Mouse (Mus musculus) hindbrain, embryonic 12.5 days (tissue): ENCODE results near the gene Dab1. TPM values are rescaled to one million over a fixed set of nuclear protein-coding genes. Genes with fewer than 3 reads are reported as not detected.
A peak's percentile ranks its signal among the peaks of the same experiment; 100 is the strongest.

Experiments
- ATAC-seq: fragments of 200-750 bp; cut with Nextera tagmentation; 2 replicates; pipeline ENCODE4 v1.8.0; 2017; ENCODE audit warnings: moderate TSS enrichment; ENCODE audit not compliant: low FRiP score
- H3K27ac ChIP-seq: fragments of 300-500 bp; sonication (generic); 2 replicates; pipeline ENCODE4 v1.5.1; 2016; ENCODE audit warnings: mild to moderate bottlenecking
- H3K27me3 ChIP-seq: fragments of 300-500 bp; sonication (generic); 2 replicates; pipeline ENCODE4 v1.6.1; 2016; ENCODE audit warnings: mild to moderate bottlenecking
- H3K36me3 ChIP-seq: fragments of 300-500 bp; sonication (generic); 2 replicates; pipeline ENCODE4 v1.6.1; 2016; ENCODE audit warnings: mild to moderate bottlenecking
- H3K4me1 ChIP-seq: fragments of 300-500 bp; sonication (generic); 2 replicates; pipeline ENCODE4 v1.6.1; 2016
- H3K4me2 ChIP-seq: fragments of 300-500 bp; sonication (generic); replicated peaks from 2 replicates; pipeline ENCODE4 v1.6.1; 2016; ENCODE audit warnings: mild to moderate bottlenecking
- H3K4me3 ChIP-seq: fragments of 300-500 bp; sonication (generic); 2 replicates; pipeline ENCODE4 v1.5.1; 2016; ENCODE audit warnings: mild to moderate bottlenecking
- H3K9ac ChIP-seq: fragments of 300-500 bp; sonication (generic); 2 replicates; pipeline ENCODE4 v1.6.1; 2016; ENCODE audit warnings: mild to moderate bottlenecking, moderate library complexity
- H3K9me3 ChIP-seq: fragments of 300-500 bp; sonication (generic); replicated peaks from 2 replicates; pipeline ENCODE4 v1.6.1; 2016; ENCODE audit warnings: mild to moderate bottlenecking
- WGBS: fragments of 180-500 bp; shearing (Covaris S2); methylation state at CpG from one replicate; pipeline ENCODE4 v1.1.7; 2016; 5-methylcytosine and 5-hydroxymethylcytosine counted together
- polyA plus RNA-seq: library from polyadenylated mRNA; unstranded; fragments of >200 nt; fragmentation: Nextera tagmentation; extraction: Ambion mirVana; gene quantifications from 2 replicates; pipeline ENCODE4 v1.2.1, GENCODE M21; 2016

The Dab1 gene
- polyA plus RNA-seq, 1 experiment from 2014 or later, result 77.0 TPM

GRCm38 (mm10) chr4:104637016-104637415 lies 1017.9 kb downstream of the Dab1 start:
- H3K4me3 ChIP-seq, result no peak overlapping the region
- no peak overlapping the region for H3K4me2 ChIP-seq
- 73% methylated on average over 4 of the region's 4 CpGs for WGBS
- H3K9me3 ChIP-seq, result no peaks in the 10 kb centered on the region
- H3K27ac ChIP-seq, result no peak overlapping the region
- H3K36me3 ChIP-seq, result no peaks in the 10 kb centered on the region
- H3K9ac ChIP-seq, result no peak overlapping the region
- H3K27me3 ChIP-seq, result no peaks in the 10 kb centered on the region
- no peak for ATAC-seq
- H3K4me1 ChIP-seq, result peaks cover 6% of the 10 kb centered on the region; the same call in 1 of the 2 replicates

GRCm38 (mm10) chr4:104640617-104641016 lies 1021.5 kb downstream of the Dab1 start:
- no peak overlapping the region; the same call in 1 of the 2 replicates for H3K27ac ChIP-seq
- no peaks in the 10 kb centered on the region for H3K27me3 ChIP-seq
- no peak overlapping the region for H3K4me2 ChIP-seq
- no peaks in the 10 kb centered on the region for H3K9me3 ChIP-seq
- ATAC-seq, result peak; percentile 72; the same call in 1 of the 2 replicates
- peaks cover 6% of the 10 kb centered on the region; the same call in 1 of the 2 replicates for H3K4me1 ChIP-seq
- H3K36me3 ChIP-seq, result no peaks in the 10 kb centered on the region
- H3K4me3 ChIP-seq, result no peak overlapping the region
- WGBS, result 47% methylated on average over 5 of the region's 5 CpGs
- H3K9ac ChIP-seq, result no peak overlapping the region

DNA sequence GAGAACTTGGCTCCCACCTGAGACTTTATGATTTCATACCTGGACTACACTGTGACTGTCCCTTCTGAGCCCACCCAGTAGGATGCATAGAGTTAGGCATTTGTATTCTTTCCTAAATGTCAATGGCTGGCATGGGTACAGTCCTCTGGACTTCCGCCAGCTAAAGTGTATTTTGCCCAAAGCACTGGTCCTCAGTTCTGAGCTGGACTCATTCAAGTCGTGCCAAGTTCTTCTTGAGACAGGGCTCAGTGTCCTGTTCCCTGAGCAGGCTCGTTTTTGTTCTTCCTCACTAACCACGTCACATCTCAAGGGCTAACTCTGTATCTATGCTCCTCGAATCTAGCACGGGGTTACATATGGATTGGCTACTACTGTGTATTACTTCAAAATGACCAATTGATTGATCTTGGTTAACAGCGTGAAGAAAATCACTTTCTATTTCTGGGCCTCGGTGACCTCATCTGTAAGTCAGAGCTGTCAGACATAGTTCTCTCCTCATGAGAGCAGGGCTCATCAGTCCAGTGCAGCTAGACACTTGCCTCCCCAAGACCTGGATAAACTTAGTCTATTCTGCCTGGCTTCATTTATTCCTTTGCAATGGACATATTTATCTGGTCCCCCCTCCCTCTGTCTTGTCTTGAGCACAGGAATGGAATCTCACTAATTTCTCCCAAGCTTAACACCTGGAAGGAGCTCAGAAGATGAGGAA lies 1023.8 kb downstream of the Dab1 start:
- no peaks in the 10 kb centered on the region for H3K36me3 ChIP-seq
- no peak overlapping the region for H3K4me2 ChIP-seq
- ATAC-seq, result no peak
- H3K27me3 ChIP-seq, result no peaks in the 10 kb centered on the region
- WGBS, result 89% methylated on average over 8 of the region's 8 CpGs
- no peaks in the 10 kb centered on the region for H3K9me3 ChIP-seq
- no peak overlapping the region for H3K27ac ChIP-seq
- no peak overlapping the region for H3K4me3 ChIP-seq
- H3K4me1 ChIP-seq, result peaks cover 6% of the 10 kb centered on the region; the same call in 1 of the 2 replicates
- no peak overlapping the region for H3K9ac ChIP-seq

DNA sequence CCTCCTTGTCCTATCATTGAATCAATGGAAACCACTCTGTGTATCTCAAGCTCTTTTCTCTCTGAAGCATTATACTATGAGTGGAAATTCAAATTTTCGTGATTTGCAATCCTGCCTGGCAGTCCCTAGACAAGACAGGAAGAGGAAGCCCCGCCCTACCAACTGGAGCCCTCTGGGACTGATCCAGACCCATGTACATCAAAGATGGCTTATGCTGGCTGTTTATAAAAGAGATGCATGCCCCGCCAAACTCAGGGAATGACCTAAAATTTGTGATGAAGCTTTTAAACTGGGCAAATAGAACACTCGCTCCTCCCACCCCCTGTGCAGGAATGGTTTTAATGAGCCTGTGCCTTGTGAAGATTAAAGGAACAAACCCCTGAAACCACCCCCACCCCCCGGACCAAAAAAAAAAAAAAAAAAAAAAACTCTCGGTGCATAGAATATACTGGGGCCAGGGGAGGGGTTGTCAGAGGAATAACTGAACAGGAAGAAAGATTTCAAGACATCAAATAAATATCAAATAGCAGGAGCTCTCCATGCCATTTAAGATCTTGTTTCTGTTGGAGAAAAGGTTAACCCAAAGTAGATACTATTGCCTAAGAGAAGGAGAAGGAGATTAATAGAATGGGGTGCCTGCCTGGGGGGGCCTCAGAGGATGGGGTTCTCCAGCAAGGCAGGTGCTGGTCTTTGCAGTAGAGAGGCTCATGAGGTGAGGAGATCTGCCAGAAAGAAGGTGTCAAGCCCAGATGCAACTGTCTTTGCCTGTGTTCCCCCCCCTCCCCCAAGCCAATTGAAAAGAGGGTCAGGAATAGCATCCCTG lies 1024.6 kb downstream of the Dab1 start:
- no peaks in the 10 kb centered on the region for H3K9me3 ChIP-seq
- ATAC-seq, result no peak
- H3K9ac ChIP-seq, result no peak overlapping the region
- H3K27ac ChIP-seq, result no peak overlapping the region
- H3K27me3 ChIP-seq, result no peaks in the 10 kb centered on the region
- H3K4me1 ChIP-seq, result peaks cover 6% of the 10 kb centered on the region; the same call in 1 of the 2 replicates
- H3K4me3 ChIP-seq, result no peak overlapping the region
- H3K4me2 ChIP-seq, result no peak overlapping the region
- WGBS, result 60% methylated on average over 6 of the region's 6 CpGs
- H3K36me3 ChIP-seq, result no peaks in the 10 kb centered on the region

GRCm38 (mm10) chr4:104644357-104644630 lies 1025.1 kb downstream of the Dab1 start:
- Histone ChIP-seq H3K27me3 (no peaks in the 10 kb centered on the region), H3K4me1 (peaks cover 6% of the 10 kb centered on the region; the same call in 1 of the 2 replicates), H3K9ac (no peak overlapping the region), H3K4me3 (no peak overlapping the region), H3K27ac (no peak overlapping the region), H3K4me2 (no peak overlapping the region), H3K9me3 (no peaks in the 10 kb centered on the region), H3K36me3 (no peaks in the 10 kb centered on the region)
- ATAC-seq, result no peak
- WGBS, result 72% methylated on average over 3 of the region's 3 CpGs

DNA sequence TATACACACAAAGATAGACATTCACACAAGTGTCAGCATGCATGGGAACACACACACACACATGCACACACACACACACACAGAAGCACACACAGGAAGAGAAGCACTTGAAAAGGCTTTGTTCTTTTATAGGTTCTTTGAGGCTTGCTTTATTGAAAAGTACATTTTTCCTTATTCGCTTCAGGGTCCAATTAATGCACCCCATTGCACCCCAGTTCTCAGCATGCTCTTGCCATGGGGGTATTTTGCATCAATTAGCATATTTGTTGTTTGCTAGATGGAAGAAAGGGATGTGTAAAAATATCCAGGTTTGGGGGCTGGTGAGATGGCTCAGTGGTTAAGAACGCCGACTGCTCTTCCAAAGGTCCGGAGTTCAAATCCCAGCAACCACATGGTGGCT lies 1025.7 kb downstream of the Dab1 start:
- no peaks in the 10 kb centered on the region for H3K27me3 ChIP-seq
- H3K9me3 ChIP-seq, result no peaks in the 10 kb centered on the region
- H3K36me3 ChIP-seq, result no peaks in the 10 kb centered on the region
- H3K9ac ChIP-seq, result no peak overlapping the region
- no peak overlapping the region for H3K4me3 ChIP-seq
- H3K4me1 ChIP-seq, result peaks cover 6% of the 10 kb centered on the region; the same call in 1 of the 2 replicates
- 96% methylated on average over 4 of the region's 4 CpGs for whole genome bisulfite sequencing
- no peak overlapping the region for H3K27ac ChIP-seq
- H3K4me2 ChIP-seq, result no peak overlapping the region
- no peak for ATAC-seq

DNA sequence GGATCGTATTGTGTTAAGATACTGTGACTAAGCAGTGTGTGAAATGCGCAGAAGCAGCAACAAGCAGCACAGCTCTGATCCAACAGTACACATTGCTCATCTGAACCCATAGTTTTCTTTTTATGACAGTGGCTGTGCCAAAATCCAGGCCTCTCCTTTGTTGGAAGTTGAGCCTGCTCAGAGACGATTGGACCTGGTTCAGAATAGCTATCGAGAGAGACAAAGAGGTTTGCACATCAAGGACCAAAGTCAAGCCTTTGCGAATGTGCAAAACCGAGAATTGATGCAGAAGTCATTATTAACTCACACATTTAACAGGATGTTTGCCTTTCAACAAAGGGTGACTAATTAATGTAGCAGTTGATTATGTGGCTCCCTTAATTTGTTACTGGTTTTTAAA lies 1032.6 kb downstream of the Dab1 start:
- Histone ChIP-seq H3K27ac (no peak overlapping the region), H3K9ac (no peak overlapping the region), H3K27me3 (no peaks in the 10 kb centered on the region), H3K4me1 (0 out of 2 replicates have a peak, but pooled peaks cover under 1% of the 10 kb centered on the region), H3K4me2 (no peak overlapping the region), H3K4me3 (no peak overlapping the region), H3K36me3 (no peaks in the 10 kb centered on the region), H3K9me3 (no peaks in the 10 kb centered on the region)
- 78% methylated on average over 6 of the region's 6 CpGs for WGBS
- no peak for ATAC-seq

DNA sequence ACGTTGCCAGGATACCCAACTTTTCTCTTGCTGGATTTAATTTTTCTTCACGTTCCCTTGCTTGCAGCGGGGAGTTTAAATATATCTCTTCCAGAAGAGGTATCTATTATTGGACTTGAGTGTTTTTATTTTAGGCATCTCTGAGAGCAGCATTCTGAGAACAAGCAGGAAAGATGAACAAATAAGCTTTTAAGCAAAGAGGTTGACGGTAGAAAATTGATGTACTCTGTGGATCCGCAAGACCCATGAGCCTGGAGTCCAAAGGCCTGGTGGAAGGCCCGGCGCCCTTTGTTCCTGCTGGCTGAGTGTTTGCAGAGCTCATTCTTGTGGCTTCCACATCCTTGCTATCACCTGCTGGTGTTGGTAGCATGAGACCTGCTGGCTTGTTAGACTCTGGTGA lies 1037.6 kb downstream of the Dab1 start:
- no peaks in the 10 kb centered on the region for H3K36me3 ChIP-seq
- H3K27ac ChIP-seq, result no peak overlapping the region
- H3K27me3 ChIP-seq, result no peaks in the 10 kb centered on the region
- no peak for ATAC-seq
- H3K4me2 ChIP-seq, result no peak overlapping the region
- WGBS, result 88% methylated on average over 7 of the region's 7 CpGs
- H3K9me3 ChIP-seq, result no peaks in the 10 kb centered on the region
- H3K4me3 ChIP-seq, result no peak overlapping the region
- no peak overlapping the region for H3K9ac ChIP-seq
- H3K4me1 ChIP-seq, result 0 out of 2 replicates have a peak, but pooled peaks cover 2% of the 10 kb centered on the region

DNA sequence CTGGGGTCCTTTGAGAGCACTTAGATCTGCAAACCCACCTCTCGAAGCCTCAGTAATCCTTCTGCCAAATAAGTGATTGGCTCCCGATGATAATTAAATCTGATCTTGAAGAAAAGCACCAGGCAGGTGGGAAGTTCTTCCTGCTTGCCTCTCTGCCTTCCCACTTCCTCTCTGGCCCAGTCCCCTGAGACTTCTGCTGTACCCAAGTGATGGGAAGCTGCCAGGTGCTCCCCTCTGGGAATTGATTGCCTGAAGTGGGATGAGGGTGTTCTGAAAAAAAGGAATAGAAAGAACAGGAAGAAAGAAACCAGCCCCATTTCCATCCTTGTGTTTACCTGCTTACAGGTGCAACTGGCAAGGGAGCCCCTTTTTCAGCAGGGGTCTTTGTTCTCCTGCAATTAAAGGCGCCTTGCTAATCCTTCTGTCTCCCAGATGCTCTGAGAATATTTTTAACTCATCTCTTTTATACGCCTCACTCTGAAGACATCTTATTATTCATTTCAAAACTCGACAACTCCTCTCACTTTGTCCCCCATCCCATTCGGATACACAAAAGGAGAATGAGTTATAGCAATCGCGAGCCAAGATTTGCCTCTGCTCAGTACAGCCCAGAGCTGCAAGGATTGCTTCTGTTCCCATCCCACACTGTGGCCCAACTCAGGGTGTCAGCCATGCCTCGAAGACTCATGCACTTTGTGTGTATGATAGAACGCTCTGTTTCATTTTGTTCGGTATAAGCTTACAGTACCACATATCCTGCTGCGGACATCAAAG lies 1043.9 kb downstream of the Dab1 start:
- Histone ChIP-seq H3K4me3 (no peak overlapping the region), H3K27ac (no peak overlapping the region), H3K4me2 (no peak overlapping the region), H3K36me3 (no peaks in the 10 kb centered on the region), H3K4me1 (no peaks in the 10 kb centered on the region), H3K27me3 (no peaks in the 10 kb centered on the region), H3K9ac (no peak overlapping the region), H3K9me3 (no peaks in the 10 kb centered on the region)
- no peak for ATAC-seq
- 82% methylated on average over 12 of the region's 12 CpGs for WGBS

DNA sequence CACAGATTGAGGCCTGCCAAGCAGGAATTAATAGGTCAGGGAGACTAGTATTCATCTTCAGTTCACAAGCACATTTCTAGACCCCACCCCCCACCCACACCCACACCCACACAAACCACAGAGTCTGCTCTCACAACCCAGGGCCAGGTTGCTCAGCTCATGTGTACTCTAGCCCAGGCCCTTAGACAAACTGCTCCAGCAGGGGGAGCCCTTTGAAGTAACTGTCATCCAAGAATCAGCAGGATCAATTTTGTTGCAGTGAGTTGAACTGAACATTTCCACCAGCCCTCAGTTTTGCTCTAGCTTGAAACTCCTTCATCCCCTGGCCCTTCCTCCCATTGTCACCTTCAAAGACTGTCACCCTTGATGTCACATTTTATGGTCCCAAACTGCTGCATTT lies 1046.4 kb downstream of the Dab1 start:
- no peaks in the 10 kb centered on the region for H3K4me1 ChIP-seq
- no peaks in the 10 kb centered on the region for H3K9me3 ChIP-seq
- H3K27me3 ChIP-seq, result no peaks in the 10 kb centered on the region
- H3K27ac ChIP-seq, result no peak overlapping the region
- no peak overlapping the region for H3K4me2 ChIP-seq
- H3K36me3 ChIP-seq, result no peaks in the 10 kb centered on the region
- H3K4me3 ChIP-seq, result no peak overlapping the region
- ATAC-seq, result no peak
- H3K9ac ChIP-seq, result no peak overlapping the region

GRCm38 (mm10) chr4:104666831-104667551 lies 1047.8 kb downstream of the Dab1 start:
- Histone ChIP-seq H3K36me3 (no peaks in the 10 kb centered on the region), H3K9me3 (no peaks in the 10 kb centered on the region), H3K4me2 (no peak overlapping the region), H3K27me3 (no peaks in the 10 kb centered on the region), H3K4me1 (no peaks in the 10 kb centered on the region), H3K4me3 (no peak overlapping the region), H3K27ac (no peak overlapping the region), H3K9ac (no peak overlapping the region)
- WGBS, result 73% methylated on average over 10 of the region's 10 CpGs
- ATAC-seq, result peak; percentile 67

DNA sequence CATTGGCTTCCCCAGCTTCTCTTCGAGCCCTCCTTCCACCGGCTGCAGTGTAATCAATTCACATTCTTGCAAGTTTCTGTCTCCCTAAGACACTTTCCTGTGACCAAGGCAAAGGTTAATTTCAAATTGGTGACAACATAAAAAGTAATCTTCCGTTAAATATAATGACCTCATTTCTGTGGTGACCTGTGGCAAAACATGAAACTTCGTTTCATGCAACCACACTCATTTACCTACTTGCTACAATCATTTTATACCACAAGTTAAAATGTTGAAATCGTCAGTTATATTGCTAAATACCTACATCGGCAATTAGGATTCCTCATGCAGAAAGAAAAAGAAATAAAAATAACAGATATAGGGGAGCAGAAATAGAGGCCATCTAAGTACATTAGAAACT lies 1048.9 kb downstream of the Dab1 start:
- Histone ChIP-seq H3K36me3 (no peaks in the 10 kb centered on the region), H3K4me3 (no peak overlapping the region), H3K9me3 (no peaks in the 10 kb centered on the region), H3K4me1 (no peaks in the 10 kb centered on the region), H3K4me2 (no peak overlapping the region), H3K9ac (no peak overlapping the region), H3K27ac (no peak overlapping the region), H3K27me3 (no peaks in the 10 kb centered on the region)
- ATAC-seq, result no peak
- WGBS, result 82% methylated on average over 6 of the region's 6 CpGs
